Comparison of ENCODE assay signal across 20 mouse cellular contexts in genomic region chr17:87871461-87872126, GRCm38 (mm10). TPM values are rescaled to one million over a fixed set of nuclear protein-coding genes. Genes with fewer than 3 reads are reported as not detected.
DNase-seq lines count a peak whose midpoint lies in the region; ATAC-seq lines count a peak whose summit lies in the region.
"Had no signal": no experiment of that assay in that cellular context is flagged by ENCODE, and none has a peak within 500 bp of the region (broad histone marks: within the 10 kb centered on the region; RNA-seq: fewer than 3 reads in every experiment).

No protein-coding gene starts in this region.

- no peaks in the 10 kb centered on the region for H3K9me3 ChIP-seq in hindbrain, embryonic 13.5 days
- H3K9me3 ChIP-seq in hindbrain, embryonic 16.5 days (ENCODE audit: control insufficient read depth, low read length) = no peaks in the 10 kb centered on the region
- H3K9me3 ChIP-seq: heart, embryonic 13.5 days; liver, embryonic 13.5 days had no signal

- peaks cover 12% of the 10 kb centered on the region; the same call in 1 of the 2 replicates for H3K27me3 ChIP-seq in hindbrain, embryonic 13.5 days
- H3K27me3 ChIP-seq in hindbrain, embryonic 16.5 days (replicated peaks; ENCODE audit: control insufficient read depth, insufficient read depth, low read length) = no peaks in the 10 kb centered on the region; the same call in 1 of the 2 replicates
- H3K27me3 ChIP-seq: liver, embryonic 13.5 days; megakaryocyte, embryonic 14.5 days had no signal

- no peak for ATAC-seq in hindbrain, embryonic 13.5 days (ENCODE audit: low FRiP score)
- ATAC-seq in hindbrain, embryonic 16.5 days = no peak
- ATAC-seq: intestine, postnatal 0 days; lung, postnatal 0 days had no signal

- no peak overlapping the region for H3K9ac ChIP-seq in hindbrain, embryonic 13.5 days
- H3K9ac ChIP-seq in hindbrain, embryonic 16.5 days (ENCODE audit: low read depth, low read length) = no peak overlapping the region
- H3K9ac ChIP-seq: heart, embryonic 13.5 days; liver, embryonic 13.5 days had no signal

- DNase-seq in urinary bladder, postnatal 14 days (ENCODE audit: low spot score) = peak; percentile 3
- DNase-seq in urinary bladder, postnatal 10 days (ENCODE audit: low spot score) = no peak
- peak; percentile 9 for DNase-seq in induced T-regulatory cell, adult 2 months (ENCODE audit: low read depth)
- DNase-seq in T-cell, adult 2 months (ENCODE audit: low spot score) = no peak
- DNase-seq in layer of hippocampus, postnatal 10 days (ENCODE audit: low spot score in 2 of 2) = no peak
- DNase-seq: gastrocnemius, postnatal 25 days; heart, postnatal 4 days; kidney, postnatal 10 days; layer of hippocampus, adult 9-11 months; liver, embryonic 13.5 days had no signal

- peaks cover 11% of the 10 kb centered on the region for H3K4me1 ChIP-seq in hindbrain, embryonic 13.5 days (replicated peaks)
- H3K4me1 ChIP-seq in hindbrain, embryonic 16.5 days (ENCODE audit: control insufficient read depth, insufficient read depth, low read depth, low read length) = peaks cover 6% of the 10 kb centered on the region
- H3K4me1 ChIP-seq: liver, embryonic 13.5 days had no signal

- H3K36me3 ChIP-seq in hindbrain, embryonic 13.5 days = no peaks in the 10 kb centered on the region
- H3K36me3 ChIP-seq in hindbrain, embryonic 16.5 days (ENCODE audit: control insufficient read depth, insufficient read depth, low read length) = no peaks in the 10 kb centered on the region
- H3K36me3 ChIP-seq: heart, embryonic 13.5 days; liver, embryonic 13.5 days had no signal

- H3K4me2 ChIP-seq in hindbrain, embryonic 13.5 days = no peak overlapping the region
- no peak overlapping the region for H3K4me2 ChIP-seq in hindbrain, embryonic 16.5 days (ENCODE audit: low read length)
- H3K4me2 ChIP-seq: heart, embryonic 13.5 days; liver, embryonic 13.5 days had no signal

- H3K27ac ChIP-seq in hindbrain, embryonic 13.5 days = peak overlapping the region; percentile 64; the same call in 1 of the 2 replicates
- H3K27ac ChIP-seq in hindbrain, embryonic 16.5 days (ENCODE audit: low read depth, low read length) = no peak overlapping the region; the same call in 1 of the 2 replicates
- H3K27ac ChIP-seq: heart, embryonic 13.5 days; liver, embryonic 13.5 days had no signal

- no peak overlapping the region for H3K4me3 ChIP-seq in hindbrain, embryonic 13.5 days
- no peak overlapping the region for H3K4me3 ChIP-seq in hindbrain, embryonic 16.5 days (ENCODE audit: low read length)
- H3K4me3 ChIP-seq: heart, embryonic 13.5 days; liver, embryonic 13.5 days; megakaryocyte, embryonic 14.5 days had no signal

- WGBS in hindbrain, embryonic 13.5 days = 83% methylated on average over 13 of the region's 13 CpGs
- 80% methylated on average over 13 of the region's 13 CpGs for WGBS in hindbrain, embryonic 16.5 days

RNA-seq across cellular contexts. Expression of gene Rpl36-ps4, which starts 49.2 kb away (rescaled TPM):
- not detected in 2 replicates for polyA plus RNA-seq in hindbrain, embryonic 13.5 days (2015; fragmentation: Nextera tagmentation; extraction: Ambion mirVana)
- not detected in 2 replicates for polyA plus RNA-seq in hindbrain, embryonic 16.5 days (2015; fragmentation: Nextera tagmentation; extraction: Ambion mirVana)
- not detected for total RNA-seq in layer of hippocampus, postnatal 10 days (2021)
- total RNA-seq: adrenal gland, adult 18-20 months; gastrocnemius, postnatal 25 days; heart, postnatal 4 days; left cerebral cortex, postnatal 14 days had no signal
- polyA plus RNA-seq: embryonic facial prominence, embryonic 11.5 days; heart, embryonic 13.5 days; intestine, postnatal 0 days; liver, embryonic 13.5 days; lung, postnatal 0 days; testis, adult 2 months had no signal

Comparison
In these comparisons a context has a peak if more than half of its experiments do, and no peak if none do; other contexts are left out.
1. DNase-seq: peak in urinary bladder, postnatal 14 days (single experiment) and induced T-regulatory cell, adult 2 months (single experiment); none in urinary bladder, postnatal 10 days (single experiment), T-cell, adult 2 months (single experiment) and layer of hippocampus, postnatal 10 days (0 of 2).